26 mouse cellular contexts compared by ENCODE assay signal in the genomic region with DNA sequence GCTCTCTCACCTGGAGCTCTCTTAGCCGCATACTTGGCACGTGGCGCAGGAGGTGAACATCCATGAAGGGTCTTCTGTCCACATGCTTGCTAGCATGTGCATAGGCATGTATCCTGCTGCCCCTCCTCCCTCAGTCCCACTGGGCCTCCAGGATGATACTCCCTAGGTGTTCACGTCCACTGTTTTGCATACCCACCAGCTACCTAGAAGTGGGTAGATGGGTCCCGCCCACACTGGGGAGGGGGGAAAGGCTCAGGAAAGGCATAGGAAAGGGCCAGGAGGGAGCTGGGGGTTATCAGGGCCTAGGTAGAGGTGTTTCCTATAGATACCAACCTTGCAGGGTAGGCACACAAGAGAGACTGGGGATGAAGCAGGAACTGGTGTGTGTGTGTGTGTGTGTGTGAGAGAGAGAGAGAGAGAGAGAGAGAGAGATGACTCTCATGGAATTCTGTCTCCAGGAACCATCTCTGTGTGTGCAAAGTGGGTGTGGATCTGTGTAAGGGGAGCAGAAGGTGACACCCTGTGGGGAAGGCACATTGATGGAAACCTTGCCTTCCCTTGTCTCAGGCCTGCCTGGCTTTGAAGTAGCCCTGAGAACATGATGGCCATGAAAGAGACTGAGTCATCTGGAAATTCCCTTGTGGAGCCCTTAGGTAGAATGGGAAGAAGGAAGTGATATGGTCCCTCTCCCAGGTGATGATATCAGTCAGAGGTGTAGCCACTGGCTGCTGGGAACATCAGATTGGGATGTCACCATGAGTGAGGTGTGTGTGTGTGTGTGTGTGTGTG. TPM values are rescaled to one million over a fixed set of nuclear protein-coding genes. Genes with fewer than 3 reads are reported as not detected.
DNase-seq lines count a peak whose midpoint lies in the region; ATAC-seq lines count a peak whose summit lies in the region.
"Had no signal": no experiment of that assay in that cellular context is flagged by ENCODE, and none has a peak within 500 bp of the region (broad histone marks: within the 10 kb centered on the region; RNA-seq: fewer than 3 reads in every experiment).

No protein-coding gene starts in this region.

- H3K4me2 ChIP-seq in intestine, embryonic 15.5 days (replicated peaks), result no peak overlapping the region
- H3K4me2 ChIP-seq: embryonic facial prominence, embryonic 12.5 days; embryonic facial prominence, embryonic 15.5 days; heart, embryonic 13.5 days; hindbrain, embryonic 12.5 days; hindbrain, embryonic 15.5 days had no signal

- intact Hi-C loops in gastrocnemius, postnatal 14 days (cut with DNase I; ENCODE audit: low total_unique reads), result no loop called here

- WGBS in intestine, embryonic 15.5 days, result 77% methylated on average over 5 of the region's 5 CpGs

- no peaks in the 10 kb centered on the region for H3K27me3 ChIP-seq in intestine, embryonic 15.5 days (replicated peaks)
- H3K27me3 ChIP-seq: embryonic facial prominence, embryonic 12.5 days; embryonic facial prominence, embryonic 15.5 days; hindbrain, embryonic 15.5 days; Patski had no signal

- peaks cover 11% of the 10 kb centered on the region; the same call in 1 of the 2 replicates for H3K4me1 ChIP-seq in intestine, embryonic 15.5 days (replicated peaks)

- no peak for ATAC-seq in intestine, embryonic 15.5 days
- ATAC-seq: forebrain, embryonic 14.5 days; forebrain, postnatal 0 days; Patski had no signal

- H3K27ac ChIP-seq in intestine, embryonic 15.5 days, result no peak overlapping the region
- H3K27ac ChIP-seq: embryonic facial prominence, embryonic 12.5 days; embryonic facial prominence, embryonic 15.5 days; heart, embryonic 13.5 days; hindbrain, embryonic 12.5 days; hindbrain, embryonic 15.5 days had no signal

- DNase-seq in adrenal gland, adult (ENCODE audit: inconsistent age in 2 of 2, low spot score in 1 of 2), result peak; percentile 68 to 73
- no peak for DNase-seq in adrenal gland, postnatal 25 days
- DNase-seq in cerebellum, adult 9-10 months, result peak; percentile 55
- DNase-seq in cerebellum, postnatal 36 days, result no peak
- DNase-seq in gastrocnemius, postnatal 10 days, result peak; percentile 3
- DNase-seq in gastrocnemius, postnatal 14 days, result no peak
- DNase-seq: adrenal gland, postnatal 10 days; B cell, adult 2 months; cerebellum, adult 11-12 months; cerebellum, postnatal 10 days; forebrain, postnatal 0 days; gastrocnemius, postnatal 25 days; heart, adult 18-20 months; heart, postnatal 14 days; kidney, adult 11 months; kidney, adult 8-10 months had no signal

- H3K9ac ChIP-seq in intestine, embryonic 15.5 days, result no peak overlapping the region
- H3K9ac ChIP-seq: embryonic facial prominence, embryonic 12.5 days; embryonic facial prominence, embryonic 15.5 days; forebrain, postnatal 0 days; heart, embryonic 13.5 days; hindbrain, embryonic 12.5 days; hindbrain, embryonic 15.5 days had no signal

- no peaks in the 10 kb centered on the region for H3K36me3 ChIP-seq in intestine, embryonic 15.5 days
- H3K36me3 ChIP-seq: embryonic facial prominence, embryonic 12.5 days; embryonic facial prominence, embryonic 15.5 days; G1E; heart, embryonic 13.5 days; hindbrain, embryonic 12.5 days; hindbrain, embryonic 15.5 days had no signal

- no peaks in the 10 kb centered on the region for H3K9me3 ChIP-seq in intestine, embryonic 15.5 days
- H3K9me3 ChIP-seq: embryonic facial prominence, embryonic 12.5 days; embryonic facial prominence, embryonic 15.5 days; G1E; heart, embryonic 13.5 days; hindbrain, embryonic 12.5 days; hindbrain, embryonic 15.5 days had no signal

- no peak overlapping the region for H3K4me3 ChIP-seq in intestine, embryonic 15.5 days (replicated peaks)
- H3K4me3 ChIP-seq: embryonic facial prominence, embryonic 12.5 days; embryonic facial prominence, embryonic 15.5 days; heart, embryonic 13.5 days; hindbrain, embryonic 12.5 days; hindbrain, embryonic 15.5 days had no signal

RNA-seq across cellular contexts. Expression of a gene that starts 53.7 kb away (rescaled TPM):
- 13.0 and 13.9 TPM in 2 replicates for total RNA-seq in adrenal gland, postnatal 25 days (2021)
- 10 to 100 TPM; 49.9 to 64.5 TPM for total RNA-seq in gastrocnemius, postnatal 10 days (2021)
- total RNA-seq in gastrocnemius, postnatal 14 days (2021), result 10 to 100 TPM; 63.6 to 86.9 TPM
- polyA plus RNA-seq in intestine, embryonic 15.5 days (2015; fragmentation: Nextera tagmentation; extraction: Ambion mirVana), result 5.4 and 6.3 TPM in 2 replicates
- total RNA-seq: hematopoietic stem cell, adult 5-6 weeks had no signal
- polyA plus RNA-seq: G1E had no signal

Comparison
In these comparisons a context has a peak if more than half of its experiments do, and no peak if none do; other contexts are left out.
1. DNase-seq: peak in adrenal gland, adult (2 of 2), cerebellum, adult 9-10 months (single experiment) and gastrocnemius, postnatal 10 days (single experiment); none in adrenal gland, postnatal 25 days (single experiment), cerebellum, postnatal 36 days (0 of 2) and gastrocnemius, postnatal 14 days (single experiment).